Mouse (Mus musculus): ENCODE measurements at regions not wholly inside any gene's neighbourhood (a gene's known extent, or its start where the extent isn't known, plus 50 kb on each side); places are given as distances from the start of the nearest gene placed in this dataset.

DNA sequence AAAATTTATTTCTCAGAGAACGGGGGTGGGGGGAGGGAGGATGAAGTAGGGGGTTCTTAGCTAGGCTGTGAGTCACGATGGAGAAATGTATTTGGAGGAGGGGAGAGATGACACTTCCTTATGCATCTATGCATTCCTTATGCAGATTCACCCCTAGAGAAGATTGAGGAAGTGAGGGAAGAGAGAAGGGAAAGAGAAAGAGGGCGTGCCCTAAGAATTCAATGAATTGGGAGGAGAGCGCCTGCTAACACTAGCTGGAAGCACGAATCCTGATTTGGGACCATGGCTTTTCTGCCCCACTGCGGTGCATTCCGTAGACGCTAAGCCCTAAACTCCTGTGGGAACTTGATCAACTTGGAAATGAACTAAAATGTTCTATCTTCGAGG, 56.1 kb downstream of the Foxi3 start:
- 13% methylated on average over 9 of the region's 9 CpGs for WGBS
- H3K4me3 ChIP-seq (ENCODE audit: low read depth, low read length): peak overlapping the region; percentile 45
- ATAC-seq (replicated peaks; ENCODE audit: low FRiP score, low TSS enrichment, low read depth) (no peak), DNase-seq (ENCODE audit: low spot score) (no peak)
- no peak overlapping the region for H3K9ac ChIP-seq (ENCODE audit: low read length)
- H3K27me3 ChIP-seq (replicated peaks; ENCODE audit: control insufficient read depth, insufficient read depth, low read length): peaks cover 11% of the 10 kb centered on the region; the same call in 1 of the 2 replicates
- no peaks in the 10 kb centered on the region for H3K36me3 ChIP-seq (ENCODE audit: control insufficient read depth, insufficient read depth, low read length)
- peaks cover 4% of the 10 kb centered on the region for H3K4me1 ChIP-seq (replicated peaks; ENCODE audit: control insufficient read depth, insufficient read depth, low read length)
- no peaks in the 10 kb centered on the region for H3K9me3 ChIP-seq (ENCODE audit: control insufficient read depth, low read length)
- peak overlapping the region; percentile 55 for H3K4me2 ChIP-seq (ENCODE audit: low read length)
- H3K27ac ChIP-seq (ENCODE audit: low read depth): no peak overlapping the region

DNA sequence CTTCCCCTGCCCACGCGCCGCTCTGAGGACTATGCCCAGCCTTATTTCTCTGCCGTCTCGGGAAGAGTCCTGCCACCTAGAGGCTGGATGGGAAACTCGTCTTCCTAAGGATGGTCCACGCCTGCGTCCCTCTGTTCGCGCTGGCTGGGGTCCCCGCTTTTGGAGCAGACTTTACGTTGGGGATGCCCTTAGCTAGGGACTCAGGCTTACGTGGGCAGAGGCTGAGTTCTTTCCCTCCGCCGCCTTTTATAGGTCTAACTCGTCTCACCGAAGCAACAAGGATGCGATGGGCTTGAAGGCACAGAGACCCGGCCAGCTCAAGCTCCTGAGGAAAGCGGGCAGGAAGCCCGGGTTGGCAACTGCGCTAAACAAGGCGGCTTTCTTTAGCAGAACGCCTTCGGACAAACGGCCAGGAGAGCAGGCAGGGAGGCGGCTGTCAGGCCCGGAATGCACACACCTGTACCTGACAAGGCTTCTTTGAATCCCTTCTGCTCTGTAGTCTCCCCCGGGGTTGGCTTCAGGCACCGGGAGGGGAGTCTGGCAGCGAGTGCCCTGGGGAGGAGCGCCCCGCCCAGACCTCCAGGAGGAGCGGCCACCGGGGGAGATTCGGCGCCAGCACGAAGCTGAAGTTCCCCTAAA, 56.6 kb downstream of the Foxi3 start:
- no peaks in the 10 kb centered on the region for H3K9me3 ChIP-seq (ENCODE audit: control insufficient read depth, low read length)
- H3K4me2 ChIP-seq (ENCODE audit: low read length): peak overlapping the region; percentile 55
- under 1% methylated on average over 38 of the region's 38 CpGs for WGBS
- peaks cover 11% of the 10 kb centered on the region; the same call in 1 of the 2 replicates for H3K27me3 ChIP-seq (replicated peaks; ENCODE audit: control insufficient read depth, insufficient read depth, low read length)
- H3K4me3 ChIP-seq (ENCODE audit: low read depth, low read length): peak overlapping the region; percentile 45
- no peak overlapping the region for H3K9ac ChIP-seq (ENCODE audit: low read length)
- H3K36me3 ChIP-seq (ENCODE audit: control insufficient read depth, insufficient read depth, low read length): no peaks in the 10 kb centered on the region
- H3K4me1 ChIP-seq (replicated peaks; ENCODE audit: control insufficient read depth, insufficient read depth, low read length): peaks cover 4% of the 10 kb centered on the region
- no peak overlapping the region for H3K27ac ChIP-seq (ENCODE audit: low read depth)
- peak; percentile 87 for DNase-seq (ENCODE audit: low spot score)
- peak; percentile 93 for ATAC-seq (replicated peaks; ENCODE audit: low FRiP score, low TSS enrichment, low read depth)

GRCm38 (mm10) chr6:71016388-71016787, 60.1 kb downstream of the Foxi3 start:
- no peak for ATAC-seq (replicated peaks; ENCODE audit: low FRiP score, low TSS enrichment, low read depth)
- WGBS: 3% methylated on average over 1 of the region's 1 CpGs

DNA sequence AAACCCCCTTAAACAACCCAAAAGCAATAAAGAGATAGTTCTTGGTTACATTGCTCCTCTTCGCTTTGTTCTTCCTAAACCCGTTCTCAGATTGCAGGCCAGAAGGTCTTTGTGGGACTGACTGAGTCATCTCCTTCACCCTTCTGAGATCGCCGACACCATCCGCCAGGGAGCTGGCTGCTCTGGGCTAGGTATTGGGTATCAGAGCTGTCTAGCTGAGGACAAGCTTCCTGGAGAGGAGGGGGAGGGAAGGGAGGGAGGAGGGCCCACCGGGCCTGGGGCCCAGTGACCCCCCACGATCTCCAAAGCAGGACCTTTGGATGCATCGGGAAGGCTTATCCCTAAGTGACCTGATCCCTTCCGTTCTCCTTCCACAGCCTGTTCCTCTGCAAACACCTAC, 65.0 kb downstream of the Foxi3 start:
- DNase-seq (ENCODE audit: low spot score) (no peak), ATAC-seq (replicated peaks; ENCODE audit: low FRiP score, low TSS enrichment, low read depth) (no peak)
- H3K9me3 ChIP-seq (ENCODE audit: control insufficient read depth, low read length): no peaks in the 10 kb centered on the region
- no peak overlapping the region for H3K27ac ChIP-seq (ENCODE audit: low read depth)
- H3K4me3 ChIP-seq (ENCODE audit: low read depth, low read length): no peak overlapping the region
- H3K4me1 ChIP-seq (replicated peaks; ENCODE audit: control insufficient read depth, insufficient read depth, low read length): no peaks in the 10 kb centered on the region
- H3K36me3 ChIP-seq (ENCODE audit: control insufficient read depth, insufficient read depth, low read length): no peaks in the 10 kb centered on the region
- no peak overlapping the region for H3K9ac ChIP-seq (ENCODE audit: low read length)
- 16% methylated on average over 9 of the region's 9 CpGs for WGBS
- H3K27me3 ChIP-seq (replicated peaks; ENCODE audit: control insufficient read depth, insufficient read depth, low read length): no peaks in the 10 kb centered on the region
- H3K4me2 ChIP-seq (ENCODE audit: low read length): no peak overlapping the region

More at GRCm38 (mm10) chr6:71016388-71016787, 60.1 kb downstream of the Foxi3 start:
- H3K4me1 ChIP-seq (replicated peaks; ENCODE audit: control insufficient read depth, insufficient read depth, low read length): peaks cover 4% of the 10 kb centered on the region
- no peaks in the 10 kb centered on the region for H3K9me3 ChIP-seq (ENCODE audit: control insufficient read depth, low read length)
- H3K36me3 ChIP-seq (ENCODE audit: control insufficient read depth, insufficient read depth, low read length): no peaks in the 10 kb centered on the region
- H3K4me3 ChIP-seq (ENCODE audit: low read depth, low read length): no peak overlapping the region
- no peak overlapping the region for H3K27ac ChIP-seq (ENCODE audit: low read depth)
- H3K9ac ChIP-seq (ENCODE audit: low read length): no peak overlapping the region
- H3K4me2 ChIP-seq (ENCODE audit: low read length): no peak overlapping the region
- no peak for DNase-seq (ENCODE audit: low spot score)
- H3K27me3 ChIP-seq (replicated peaks; ENCODE audit: control insufficient read depth, insufficient read depth, low read length): peaks cover 11% of the 10 kb centered on the region; the same call in 1 of the 2 replicates

DNA sequence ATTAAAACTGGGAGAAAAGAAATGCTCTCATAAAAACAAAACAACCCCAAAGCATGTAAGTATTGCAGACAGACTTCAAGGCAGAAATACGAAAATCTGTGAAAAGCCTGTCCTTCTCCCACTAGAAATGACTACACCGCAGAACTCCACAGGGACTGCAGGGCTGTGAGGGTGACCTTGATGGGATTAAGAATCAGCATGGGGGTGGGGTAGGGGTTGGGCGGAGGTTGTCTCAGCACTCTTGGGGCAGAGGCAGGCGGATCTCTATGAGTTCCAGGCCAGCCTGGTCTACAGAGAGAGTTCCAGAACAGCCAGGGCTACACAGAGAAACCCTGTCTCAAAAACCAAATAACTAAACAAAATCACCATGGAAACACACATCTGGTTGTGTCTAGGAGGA, 69.1 kb downstream of the Foxi3 start:
- WGBS: 80% methylated on average over 4 of the region's 4 CpGs
- no peak overlapping the region for H3K4me3 ChIP-seq (ENCODE audit: low read depth, low read length)
- H3K4me2 ChIP-seq (ENCODE audit: low read length): no peak overlapping the region
- no peak overlapping the region for H3K27ac ChIP-seq (ENCODE audit: low read depth)
- no peaks in the 10 kb centered on the region for H3K9me3 ChIP-seq (ENCODE audit: control insufficient read depth, low read length)
- H3K4me1 ChIP-seq (replicated peaks; ENCODE audit: control insufficient read depth, insufficient read depth, low read length): no peaks in the 10 kb centered on the region
- H3K27me3 ChIP-seq (replicated peaks; ENCODE audit: control insufficient read depth, insufficient read depth, low read length): no peaks in the 10 kb centered on the region
- ATAC-seq (replicated peaks; ENCODE audit: low FRiP score, low TSS enrichment, low read depth): no peak
- no peaks in the 10 kb centered on the region for H3K36me3 ChIP-seq (ENCODE audit: control insufficient read depth, insufficient read depth, low read length)
- H3K9ac ChIP-seq (ENCODE audit: low read length): no peak overlapping the region
- DNase-seq (ENCODE audit: low spot score): no peak

DNA sequence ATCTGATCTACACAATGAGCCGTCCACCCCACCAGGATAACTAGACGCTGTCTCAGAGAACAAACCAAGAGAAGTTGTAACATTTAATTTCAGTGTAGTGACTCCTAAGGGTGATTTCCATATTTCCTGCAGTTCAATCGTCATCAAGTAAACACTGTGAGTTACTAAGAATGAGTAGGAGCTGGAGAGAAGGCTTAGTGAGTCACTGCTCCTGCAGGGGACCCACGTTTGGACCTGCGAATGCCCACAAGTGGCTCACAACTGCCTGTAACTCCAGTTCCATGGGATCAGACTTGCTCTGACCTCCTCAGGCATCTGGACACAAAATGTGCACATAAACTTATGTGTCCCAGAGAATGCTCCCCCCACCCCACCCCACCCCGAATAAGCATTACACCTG, 73.3 kb downstream of the Foxi3 start:
- DNase-seq (ENCODE audit: low spot score) (no peak), ATAC-seq (replicated peaks; ENCODE audit: low FRiP score, low TSS enrichment, low read depth) (no peak)
- H3K9ac ChIP-seq (ENCODE audit: low read length): no peak overlapping the region
- no peak overlapping the region for H3K27ac ChIP-seq (ENCODE audit: low read depth)
- H3K4me3 ChIP-seq (ENCODE audit: low read depth, low read length): no peak overlapping the region
- no peaks in the 10 kb centered on the region for H3K36me3 ChIP-seq (ENCODE audit: control insufficient read depth, insufficient read depth, low read length)
- no peaks in the 10 kb centered on the region for H3K9me3 ChIP-seq (ENCODE audit: control insufficient read depth, low read length)
- 80% methylated on average over 6 of the region's 6 CpGs for WGBS
- H3K4me1 ChIP-seq (replicated peaks; ENCODE audit: control insufficient read depth, insufficient read depth, low read length): no peaks in the 10 kb centered on the region
- no peaks in the 10 kb centered on the region for H3K27me3 ChIP-seq (replicated peaks; ENCODE audit: control insufficient read depth, insufficient read depth, low read length)
- H3K4me2 ChIP-seq (ENCODE audit: low read length): no peak overlapping the region

- WGBS: 69% methylated on average over 5 of the region's 5 CpGs
- DNase-seq (ENCODE audit: low spot score): no peak
- no peaks in the 10 kb centered on the region for H3K4me1 ChIP-seq (replicated peaks; ENCODE audit: control insufficient read depth, insufficient read depth, low read length)
- no peak overlapping the region for H3K27ac ChIP-seq (ENCODE audit: low read depth)
- no peak for ATAC-seq (replicated peaks; ENCODE audit: low FRiP score, low TSS enrichment, low read depth)
- H3K4me2 ChIP-seq (ENCODE audit: low read length): no peak overlapping the region
- H3K36me3 ChIP-seq (ENCODE audit: control insufficient read depth, insufficient read depth, low read length): no peaks in the 10 kb centered on the region
- no peaks in the 10 kb centered on the region for H3K27me3 ChIP-seq (replicated peaks; ENCODE audit: control insufficient read depth, insufficient read depth, low read length)
- no peaks in the 10 kb centered on the region for H3K9me3 ChIP-seq (ENCODE audit: control insufficient read depth, low read length)
- H3K9ac ChIP-seq (ENCODE audit: low read length): no peak overlapping the region
- H3K4me3 ChIP-seq (ENCODE audit: low read depth, low read length): no peak overlapping the region
Measured at GRCm38 (mm10) chr6:71030541-71030940, 74.2 kb downstream of the Foxi3 start.

DNA sequence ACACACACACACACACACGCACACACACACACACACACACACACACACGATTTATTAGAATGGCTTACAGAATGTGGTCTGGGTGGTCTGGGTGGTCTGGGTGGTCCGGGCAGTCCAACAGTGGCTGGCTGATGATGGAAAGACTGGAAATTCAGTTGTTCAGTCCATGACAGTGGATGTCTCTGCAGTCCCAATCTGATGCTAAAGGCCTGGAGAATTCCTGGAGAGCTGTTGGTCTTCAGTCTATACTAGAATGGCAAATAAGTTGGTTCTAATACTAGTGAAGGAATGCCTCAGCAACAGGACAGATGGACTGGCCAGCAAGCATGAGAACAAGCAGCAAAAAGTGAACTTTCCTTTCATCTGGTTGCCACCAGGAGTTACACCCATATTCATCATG, 87.9 kb downstream of the Foxi3 start:
- peaks cover 5% of the 10 kb centered on the region; the same call in 1 of the 2 replicates for H3K4me1 ChIP-seq (replicated peaks; ENCODE audit: control insufficient read depth, insufficient read depth, low read length)
- no peak for DNase-seq (ENCODE audit: low spot score)
- H3K4me2 ChIP-seq (ENCODE audit: low read length): no peak overlapping the region
- H3K27me3 ChIP-seq (replicated peaks; ENCODE audit: control insufficient read depth, insufficient read depth, low read length): peaks cover 12% of the 10 kb centered on the region; the same call in 1 of the 2 replicates
- WGBS: 88% methylated on average over 3 of the region's 3 CpGs
- no peak overlapping the region for H3K27ac ChIP-seq (ENCODE audit: low read depth)
- ATAC-seq (replicated peaks; ENCODE audit: low FRiP score, low TSS enrichment, low read depth): no peak
- no peaks in the 10 kb centered on the region for H3K9me3 ChIP-seq (ENCODE audit: control insufficient read depth, low read length)
- no peak overlapping the region for H3K9ac ChIP-seq (ENCODE audit: low read length)
- no peak overlapping the region for H3K4me3 ChIP-seq (ENCODE audit: low read depth, low read length)
- no peaks in the 10 kb centered on the region for H3K36me3 ChIP-seq (ENCODE audit: control insufficient read depth, insufficient read depth, low read length)

DNA sequence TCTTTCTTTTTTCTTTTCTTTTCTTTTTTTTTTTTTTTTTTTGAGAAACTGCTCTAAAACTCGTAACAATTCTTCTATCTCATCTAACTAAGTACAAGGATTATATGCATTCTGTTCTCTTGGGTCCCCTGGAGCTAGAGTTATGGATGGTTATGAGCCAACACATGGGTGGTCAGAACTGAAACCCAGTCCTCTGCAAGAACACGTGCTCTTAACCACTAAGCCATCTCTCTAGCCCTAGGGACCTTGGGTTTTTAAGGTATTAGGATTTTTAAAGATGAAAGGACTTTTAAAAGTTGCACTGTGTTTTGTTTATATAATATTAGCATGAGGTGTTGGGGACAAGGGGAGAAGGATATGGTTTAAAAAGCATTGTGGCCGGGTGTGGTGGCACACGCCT, 88.9 kb downstream of the Foxi3 start:
- Histone ChIP-seq H3K36me3 (ENCODE audit: control insufficient read depth, insufficient read depth, low read length) (no peaks in the 10 kb centered on the region), H3K4me1 (replicated peaks; ENCODE audit: control insufficient read depth, insufficient read depth, low read length) (peaks cover 5% of the 10 kb centered on the region; the same call in 1 of the 2 replicates), H3K4me3 (ENCODE audit: low read depth, low read length) (no peak overlapping the region), H3K27ac (ENCODE audit: low read depth) (no peak overlapping the region), H3K9ac (ENCODE audit: low read length) (no peak overlapping the region), H3K4me2 (ENCODE audit: low read length) (no peak overlapping the region), H3K9me3 (ENCODE audit: control insufficient read depth, low read length) (no peaks in the 10 kb centered on the region), H3K27me3 (replicated peaks; ENCODE audit: control insufficient read depth, insufficient read depth, low read length) (peaks cover 20% of the 10 kb centered on the region)
- ATAC-seq (replicated peaks; ENCODE audit: low FRiP score, low TSS enrichment, low read depth): no peak
- WGBS: 86% methylated on average over 4 of the region's 4 CpGs
- no peak for DNase-seq (ENCODE audit: low spot score)
